Mouse (Mus musculus) MEL (cell line): Measurements from ENCODE around the gene Hist4h4. TPM values are rescaled to one million over a fixed set of nuclear protein-coding genes. Genes with fewer than 3 reads are reported as not detected.

Experiments used
- DNase-seq: peaks from one replicate; pipeline ENCODE4 v3.0.0; 2011; ENCODE audit warnings: low read depth, low spot score
- H3K27ac ChIP-seq: 2 replicates; pipeline ENCODE4 v1.5.1; 2012; ENCODE audit warnings: low read depth, mild to moderate bottlenecking, control low read depth, low read length, moderate library complexity; ENCODE audit not compliant: control insufficient read depth
- H3K27me3 ChIP-seq, 2 experiments: fragments of 150-350 bp in 1 of 2; sonication (generic) in 1 of 2; 2 replicates each; pipeline ENCODE4 v1.6.1; 2012; ENCODE audit warnings: low read length in 2 of 2, mild to moderate bottlenecking in 2 of 2, improper control_type of control experiment in 1 of 2, moderate library complexity in 1 of 2; ENCODE audit not compliant: insufficient read depth in 2 of 2, control insufficient read depth in 1 of 2
- H3K36me3 ChIP-seq, 2 experiments: 2 replicates each; pipeline ENCODE4 v1.6.1; 2012 to 2014; ENCODE audit warnings: low read length in 2 of 2, improper control_type of control experiment in 1 of 2, inconsistent platforms in 1 of 2, mild to moderate bottlenecking in 1 of 2; ENCODE audit not compliant: insufficient read depth in 2 of 2, control insufficient read depth in 1 of 2
- H3K4me1 ChIP-seq, 2 experiments: fragments of 150-350 bp in 1 of 2; sonication (generic) in 1 of 2; 2 replicates each; pipeline ENCODE4 v1.6.1; 2012; ENCODE audit warnings: low read length in 2 of 2, improper control_type of control experiment in 1 of 2, mild to moderate bottlenecking in 1 of 2; ENCODE audit not compliant: insufficient read depth in 2 of 2, control insufficient read depth in 1 of 2
- H3K4me3 ChIP-seq, 2 experiments: fragments of 150-350 bp in 1 of 2; sonication (generic) in 1 of 2; 2 replicates each; pipeline ENCODE4 v1.5.1; 2012; ENCODE audit warnings: low read depth in 2 of 2, low read length in 2 of 2, mild to moderate bottlenecking in 2 of 2, moderate library complexity in 2 of 2, control low read depth in 1 of 2, improper control_type of control experiment in 1 of 2; ENCODE audit not compliant: control insufficient read depth in 1 of 2, insufficient read depth in 1 of 2
- H3K79me2 ChIP-seq: 2 replicates; pipeline ENCODE4 v1.6.1; 2012; ENCODE audit warnings: mild to moderate bottlenecking, low read length, moderate library complexity; ENCODE audit not compliant: control insufficient read depth, poor library complexity, insufficient read depth
- H3K9ac ChIP-seq: 2 replicates; pipeline ENCODE4 v1.6.1; 2012; ENCODE audit warnings: low read depth, mild to moderate bottlenecking, control low read depth, low read length, moderate library complexity; ENCODE audit not compliant: control insufficient read depth, poor library complexity, severe bottlenecking
- H3K9me3 ChIP-seq: fragments of 150-350 bp; sonication (generic); replicated peaks from 2 replicates; pipeline ENCODE4 v1.6.1; 2012; ENCODE audit warnings: mild to moderate bottlenecking, low read length, improper control_type of control experiment, moderate library complexity; ENCODE audit not compliant: insufficient read depth
- BHLHE40 ChIP-seq: IDR thresholded peaks from 2 replicates; pipeline ENCODE4 v1.6.1; 2012; ENCODE audit warnings: low read depth, mild to moderate bottlenecking, inconsistent platforms, low read length, improper control_type of control experiment, borderline replicate concordance
- CHD1 ChIP-seq: IDR thresholded peaks from 2 replicates; pipeline ENCODE4 v1.6.1; 2012; ENCODE audit warnings: low read depth, mild to moderate bottlenecking, inconsistent platforms, low read length, improper control_type of control experiment
- E2F4 ChIP-seq: IDR thresholded peaks from 2 replicates; pipeline ENCODE4 v1.6.1; 2011; ENCODE audit warnings: low read depth, low read length, improper control_type of control experiment, borderline replicate concordance
- ETS1 ChIP-seq: IDR thresholded peaks from 2 replicates; pipeline ENCODE4 v1.6.1; 2012; ENCODE audit warnings: low read depth, mild to moderate bottlenecking, inconsistent platforms, low read length, improper control_type of control experiment, moderate library complexity
- GABPA ChIP-seq: IDR thresholded peaks from 2 replicates; pipeline ENCODE4 v1.6.1; 2012; ENCODE audit warnings: low read depth, mild to moderate bottlenecking, inconsistent platforms, low read length, improper control_type of control experiment, moderate library complexity
- GATA1 ChIP-seq: IDR thresholded peaks from 2 replicates; pipeline ENCODE4 v1.6.1; 2011; ENCODE audit warnings: low read depth, low read length, improper control_type of control experiment
- HCFC1 ChIP-seq: IDR thresholded peaks from 2 replicates; pipeline ENCODE4 v1.6.1; 2012; ENCODE audit warnings: low read depth, mild to moderate bottlenecking, inconsistent platforms, low read length, improper control_type of control experiment, moderate library complexity
- JUND ChIP-seq: IDR thresholded peaks from 2 replicates; pipeline ENCODE4 v1.6.1; 2011; ENCODE audit warnings: low read depth, mild to moderate bottlenecking, improper control_type of control experiment, low read length
- MEF2A ChIP-seq: IDR thresholded peaks from 2 replicates; pipeline ENCODE4 v1.6.1; 2014; ENCODE audit warnings: low read depth, mild to moderate bottlenecking, inconsistent platforms, low read length, improper control_type of control experiment; ENCODE audit not compliant: poor library complexity, insufficient replicate concordance, severe bottlenecking; ENCODE audit errors: extremely low read depth
- MYB ChIP-seq: IDR thresholded peaks from 2 replicates; pipeline ENCODE4 v1.6.1; 2011; ENCODE audit warnings: mild to moderate bottlenecking, low read depth, low read length, improper control_type of control experiment
- MYC ChIP-seq: IDR thresholded peaks from 2 replicates; pipeline ENCODE4 v1.6.1; 2011; ENCODE audit warnings: low read depth, mild to moderate bottlenecking, low read length, improper control_type of control experiment, moderate library complexity
- POLR2A ChIP-seq, 2 experiments: IDR thresholded peaks; 2 replicates each; pipeline ENCODE4 v1.6.1; 2011 to 2012; ENCODE audit warnings: low read length in 2 of 2, mild to moderate bottlenecking in 2 of 2, control low read depth in 1 of 2, improper control_type of control experiment in 1 of 2, low read depth in 1 of 2, moderate library complexity in 1 of 2; ENCODE audit not compliant: control insufficient read depth in 1 of 2, insufficient read depth in 1 of 2, poor library complexity in 1 of 2
- POLR2AphosphoS5 ChIP-seq: IDR thresholded peaks from 2 replicates; pipeline ENCODE4 v1.6.1; 2012; ENCODE audit warnings: low read depth, borderline replicate concordance, mild to moderate bottlenecking, inconsistent platforms, low read length, moderate library complexity, mixed read lengths
- RAD21 ChIP-seq: IDR thresholded peaks from 2 replicates; pipeline ENCODE4 v1.6.1; 2011; ENCODE audit warnings: mild to moderate bottlenecking, low read depth, low read length, improper control_type of control experiment
- TAL1 ChIP-seq: IDR thresholded peaks from 2 replicates; pipeline ENCODE4 v1.6.1; 2012; ENCODE audit warnings: mild to moderate bottlenecking, inconsistent platforms, low read length, moderate library complexity, mixed read lengths
- TBP ChIP-seq: IDR thresholded peaks from 2 replicates; pipeline ENCODE4 v1.8.0; 2011; ENCODE audit warnings: low read depth, low read length, improper control_type of control experiment
- TCF12 ChIP-seq: IDR thresholded peaks from 2 replicates; pipeline ENCODE4 v1.6.1; 2014; ENCODE audit warnings: low read depth, mild to moderate bottlenecking, inconsistent platforms, low read length, improper control_type of control experiment, moderate library complexity
- UBTF ChIP-seq: IDR thresholded peaks from 2 replicates; pipeline ENCODE4 v1.6.1; 2012; ENCODE audit warnings: low read depth, mild to moderate bottlenecking, inconsistent platforms, low read length, improper control_type of control experiment, moderate library complexity, borderline replicate concordance; ENCODE audit not compliant: insufficient read depth
- ZKSCAN1 ChIP-seq: IDR thresholded peaks from 2 replicates; pipeline ENCODE4 v1.6.1; 2012; ENCODE audit warnings: low read depth, mild to moderate bottlenecking, inconsistent platforms, low read length, improper control_type of control experiment, moderate library complexity
- polyA plus RNA-seq, 2 experiments: library from polyadenylated mRNA; stranded (reverse) in 1 of 2; unstranded in 1 of 2; fragments of >175 nt in 1 of 2; fragments of >200 nt in 1 of 2; gene quantifications; 2 replicates each; pipeline versions ENCODE4 v1.2.1 to v1.2.4; 2012; ENCODE audit warnings: low replicate concordance in 2 of 2, low read depth in 1 of 2; ENCODE audit not compliant: insufficient read length in 2 of 2, insufficient read depth in 1 of 2, missing spikeins in 1 of 2
- total RNA-seq: library from RNA; depleted of rRNA; stranded (reverse); fragments of 300-350 nt; gene quantifications from 2 replicates; pipeline ENCODE4 v1.2.3, GENCODE M21; 2012

The Hist4h4 gene
- total and polyA plus RNA-seq, 3 experiments, result 1.1 to 306 TPM; not detected in 1

- H3K4me1 ChIP-seq, result peaks cover 0 to 4% of the 10 kb centered on the region in 2 experiments; a peak in 2 of 4 replicates
- DNase-seq, result no peak
- peaks cover under 1% of the 10 kb centered on the region for H3K79me2 ChIP-seq
- TF ChIP-seq TAL1 (peak; percentile 23; the same call in 1 of the 2 replicates), HCFC1 (no peak), ETS1 (no peak), UBTF (no peak), TBP (0 out of 2 replicates have a peak, but pooled peaks have one; percentile 29), E2F4 (no peak), GABPA (no peak), JUND (no peak), CHD1 (no peak), RAD21 (no peak), BHLHE40 (no peak), TCF12 (no peak), POLR2AphosphoS5 (no peak), POLR2A (IDR thresholded peaks at IDR 0.05; ENCODE audit: control insufficient read depth in 1 of 2, insufficient read depth in 1 of 2, low read depth in 1 of 2, low read length in 2 of 2, poor library complexity in 1 of 2) (no peak), MEF2A (no peak), GATA1 (peak; percentile 82), MYC (no peak), ZKSCAN1 (no peak)
- peak overlapping the region; percentile 3 to 32; a peak in 3 of 4 replicates for H3K4me3 ChIP-seq
- peak overlapping the region; percentile 77 for H3K9ac ChIP-seq
- no peaks in the 10 kb centered on the region for H3K27me3 ChIP-seq
- H3K36me3 ChIP-seq, result peaks cover 0 to 13% of the 10 kb centered on the region in 2 experiments; a peak in 2 of 4 replicates
- H3K27ac ChIP-seq, result peak overlapping the region; percentile 99
- no peaks in the 10 kb centered on the region for H3K9me3 ChIP-seq
Measured at GRCm38 (mm10) chr6:136803093-136803738, 999 bp downstream of the Hist4h4 start.

- no peaks in the 10 kb centered on the region for H3K9me3 ChIP-seq
- TF ChIP-seq MYB (no peak), MEF2A (no peak), GABPA (no peak), TCF12 (no peak), E2F4 (no peak), CHD1 (no peak)
- H3K79me2 ChIP-seq, result no peaks in the 10 kb centered on the region; the same call in 1 of the 2 replicates
- H3K27me3 ChIP-seq, result no peaks in the 10 kb centered on the region
- peaks cover 0 to 4% of the 10 kb centered on the region in 2 experiments; a peak in 2 of 4 replicates for H3K4me1 ChIP-seq
- DNase-seq, result no peak
- peaks cover 0 to 13% of the 10 kb centered on the region in 2 experiments; a peak in 2 of 4 replicates for H3K36me3 ChIP-seq
- H3K9ac ChIP-seq, result no peak overlapping the region
- no peak overlapping the region for H3K4me3 ChIP-seq
- H3K27ac ChIP-seq, result no peak overlapping the region
Measured at GRCm38 (mm10) chr6:136801274-136801673, 2.9 kb downstream of the Hist4h4 start.
